Mouse (Mus musculus) CH12.LX (cell line): ENCODE results near the gene Tbc1d7. TPM values are rescaled to one million over a fixed set of nuclear protein-coding genes. Genes with fewer than 3 reads are reported as not detected.

Source experiments
- DNase-seq: peaks from one replicate; pipeline ENCODE4 v3.0.0-alpha.2; 2013; ENCODE audit errors: extremely low read depth
- H3K27ac ChIP-seq: 2 replicates; pipeline ENCODE4 v1.5.1; 2012; ENCODE audit warnings: low read depth, mild to moderate bottlenecking, control low read depth, moderate library complexity; ENCODE audit not compliant: insufficient read depth
- H3K27me3 ChIP-seq: replicated peaks from 2 replicates; pipeline ENCODE3; 2012; ENCODE audit warnings: inconsistent platforms
- H3K36me3 ChIP-seq, 2 experiments: replicated peaks in 1 of 2; 2 replicates each; pipeline versions ENCODE3 to v1.6.1; 2012; ENCODE audit warnings: inconsistent platforms in 1 of 2, low read length in 1 of 2, mild to moderate bottlenecking in 1 of 2, mixed read lengths in 1 of 2, moderate library complexity in 1 of 2; ENCODE audit not compliant: control insufficient read depth in 1 of 2, insufficient read depth in 1 of 2
- H3K4me1 ChIP-seq, 2 experiments: 2 replicates each; pipeline ENCODE4 v1.6.1; 2012; ENCODE audit warnings: inconsistent platforms in 1 of 2, moderate library complexity in 1 of 2; ENCODE audit not compliant: insufficient read depth in 2 of 2, control insufficient read depth in 1 of 2
- H3K4me2 ChIP-seq: 2 replicates; pipeline ENCODE4 v1.6.1; 2012; ENCODE audit warnings: low read depth, mild to moderate bottlenecking, control low read depth; ENCODE audit not compliant: poor library complexity, insufficient read depth, severe bottlenecking
- H3K4me3 ChIP-seq, 3 experiments: fragments of 150-350 bp in 1 of 3; sonication (generic) in 1 of 3; replicated peaks in 1 of 3; 2 replicates each; pipeline versions ENCODE3 to v1.5.1; 2011 to 2012; ENCODE audit warnings: low read depth in 2 of 3, low read length in 2 of 3, mild to moderate bottlenecking in 2 of 3, moderate library complexity in 2 of 3, control low read depth in 1 of 3, improper control_type of control experiment in 1 of 3, inconsistent platforms in 1 of 3, mixed read lengths in 1 of 3; ENCODE audit not compliant: poor library complexity in 1 of 3
- H3K79me2 ChIP-seq: replicated peaks from 2 replicates; pipeline ENCODE4 v1.6.1; 2012; ENCODE audit warnings: mild to moderate bottlenecking, moderate library complexity; ENCODE audit not compliant: control insufficient read depth, poor library complexity, insufficient read depth, severe bottlenecking; ENCODE audit errors: extremely low read depth
- H3K9ac ChIP-seq: 2 replicates; pipeline ENCODE4 v1.6.1; 2012; ENCODE audit warnings: low read depth, mild to moderate bottlenecking, control low read depth, moderate library complexity; ENCODE audit not compliant: insufficient read depth
- H3K9me3 ChIP-seq: replicated peaks from 2 replicates; pipeline ENCODE3; 2012; ENCODE audit warnings: low read length, inconsistent platforms, mixed read lengths
- BHLHE40 ChIP-seq: IDR thresholded peaks from 2 replicates; pipeline ENCODE4 v1.6.1; 2011; ENCODE audit warnings: mild to moderate bottlenecking, low read depth, low read length, improper control_type of control experiment
- CHD1 ChIP-seq: IDR thresholded peaks from 2 replicates; pipeline ENCODE4 v1.6.1; 2012; ENCODE audit warnings: low read depth, low read length, improper control_type of control experiment, inconsistent platforms
- CHD2 ChIP-seq: IDR thresholded peaks from 2 replicates; pipeline ENCODE4 v1.6.1; 2011; ENCODE audit warnings: low read length, improper control_type of control experiment
- CTCF ChIP-seq, 2 experiments: IDR thresholded peaks in 1 of 2; conservative IDR thresholded peaks in 1 of 2; 2 replicates each; pipeline ENCODE4 v1.5.1; 2011 to 2012; ENCODE audit warnings: low read depth in 2 of 2, low read length in 2 of 2, improper control_type of control experiment in 1 of 2, inconsistent platforms in 1 of 2, mild to moderate bottlenecking in 1 of 2, moderate library complexity in 1 of 2
- E2F4 ChIP-seq: IDR thresholded peaks from 2 replicates; pipeline ENCODE4 v1.6.1; 2011; ENCODE audit warnings: low read depth, low read length, improper control_type of control experiment; ENCODE audit not compliant: insufficient replicate concordance
- GABPA ChIP-seq: IDR thresholded peaks from 2 replicates; pipeline ENCODE4 v1.6.1; 2012; ENCODE audit warnings: low read depth, low read length, improper control_type of control experiment, inconsistent platforms; ENCODE audit not compliant: insufficient replicate concordance
- HCFC1 ChIP-seq: IDR thresholded peaks from 2 replicates; pipeline ENCODE4 v1.6.1; 2012; ENCODE audit warnings: low read depth, mild to moderate bottlenecking, inconsistent platforms, low read length, improper control_type of control experiment
- IRF4 ChIP-seq: IDR thresholded peaks from 2 replicates; pipeline ENCODE4 v1.6.1; 2014; ENCODE audit warnings: low read depth, mild to moderate bottlenecking, inconsistent platforms, low read length, improper control_type of control experiment
- JUN ChIP-seq: IDR thresholded peaks from 2 replicates; pipeline ENCODE4 v1.6.1; 2011; ENCODE audit warnings: low read depth, mild to moderate bottlenecking, low read length, improper control_type of control experiment, moderate library complexity; ENCODE audit not compliant: insufficient read depth
- JUND ChIP-seq: conservative IDR thresholded peaks from 2 replicates; pipeline ENCODE4 v1.6.1; 2011; ENCODE audit warnings: low read depth, low read length, improper control_type of control experiment
- KAT2A ChIP-seq: IDR thresholded peaks from 2 replicates; pipeline ENCODE4 v1.6.1; 2012; ENCODE audit warnings: low read length, improper control_type of control experiment, inconsistent platforms; ENCODE audit not compliant: insufficient replicate concordance
- MAFK ChIP-seq: IDR thresholded peaks from 2 replicates; pipeline ENCODE4 v1.6.1; 2011; ENCODE audit warnings: low read length, improper control_type of control experiment; ENCODE audit not compliant: insufficient replicate concordance
- MAX ChIP-seq: IDR thresholded peaks from 2 replicates; pipeline ENCODE4 v1.6.1; 2011; ENCODE audit warnings: low read length, improper control_type of control experiment
- MAZ ChIP-seq: IDR thresholded peaks from 2 replicates; pipeline ENCODE4 v1.6.1; 2012; ENCODE audit warnings: low read depth, mild to moderate bottlenecking, inconsistent platforms, low read length, improper control_type of control experiment, moderate library complexity
- MEF2A ChIP-seq: IDR thresholded peaks from 2 replicates; pipeline ENCODE4 v1.6.1; 2014; ENCODE audit warnings: low read depth, mild to moderate bottlenecking, inconsistent platforms, low read length, improper control_type of control experiment, borderline replicate concordance
- MXI1 ChIP-seq: IDR thresholded peaks from 2 replicates; pipeline ENCODE4 v1.6.1; 2011; ENCODE audit warnings: mild to moderate bottlenecking, low read depth, low read length, improper control_type of control experiment
- MYC ChIP-seq: IDR thresholded peaks from 2 replicates; pipeline ENCODE4 v1.6.1; 2011; ENCODE audit warnings: low read depth, mild to moderate bottlenecking, improper control_type of control experiment, low read length
- NELFE ChIP-seq: IDR thresholded peaks from 2 replicates; pipeline ENCODE4 v1.6.1; 2011; ENCODE audit warnings: low read depth, low read length, improper control_type of control experiment
- RCOR1 ChIP-seq: conservative IDR thresholded peaks from 2 replicates; pipeline ENCODE4 v1.6.1; 2012; ENCODE audit warnings: low read depth, mild to moderate bottlenecking, inconsistent platforms, low read length, improper control_type of control experiment
- SMC3 ChIP-seq: IDR thresholded peaks from 2 replicates; pipeline ENCODE4 v1.6.1; 2011; ENCODE audit warnings: low read depth, low read length, improper control_type of control experiment
- TCF12 ChIP-seq: IDR thresholded peaks from 2 replicates; pipeline ENCODE4 v1.6.1; 2014; ENCODE audit warnings: low read depth, mild to moderate bottlenecking, inconsistent platforms, low read length, improper control_type of control experiment
- UBTF ChIP-seq: IDR thresholded peaks from 2 replicates; pipeline ENCODE4 v1.6.1; 2012; ENCODE audit warnings: low read depth, mild to moderate bottlenecking, inconsistent platforms, low read length, improper control_type of control experiment, moderate library complexity
- USF1 ChIP-seq: IDR thresholded peaks from 2 replicates; pipeline ENCODE4 v1.6.1; 2014; ENCODE audit warnings: low read depth, mild to moderate bottlenecking, inconsistent platforms, low read length, improper control_type of control experiment
- ZC3H11A ChIP-seq: IDR thresholded peaks from 2 replicates; pipeline ENCODE4 v1.6.1; 2012; ENCODE audit warnings: low read depth, mild to moderate bottlenecking, inconsistent platforms, low read length, improper control_type of control experiment
- ZKSCAN1 ChIP-seq: IDR thresholded peaks from 2 replicates; pipeline ENCODE4 v1.6.1; 2012; ENCODE audit warnings: low read depth, inconsistent platforms, low read length, improper control_type of control experiment, borderline replicate concordance
- ZMIZ1 ChIP-seq: IDR thresholded peaks from 2 replicates; pipeline ENCODE4 v1.6.1; 2012; ENCODE audit warnings: low read depth, mild to moderate bottlenecking, inconsistent platforms, low read length, improper control_type of control experiment
- ZNF384 ChIP-seq: IDR thresholded peaks from 2 replicates; pipeline ENCODE4 v1.6.1; 2012; ENCODE audit warnings: low read depth, low read length, improper control_type of control experiment, inconsistent platforms
- dilution Hi-C: fragments of 300-500 bp; cut with MboI; formaldehyde crosslinking; loops from 2 replicates; pipeline ENCODE4 v1.14.3; 2020; ENCODE audit warnings: low sequenced_read_pairs; ENCODE audit not compliant: extremely low pct_unique_long_range_greater_than_20kb, extremely low pct_ligation_motif_present
- in situ Hi-C: fragments of 300-500 bp; cut with MboI; formaldehyde crosslinking; loops from 3 replicates; pipeline ENCODE4 v1.14.3; 2019; ENCODE audit warnings: low sequenced_read_pairs, low pct_ligation_motif_present, low pct_unique_long_range_greater_than_20kb, mixed read lengths
- polyA plus RNA-seq: library from polyadenylated mRNA; unstranded; fragments of >175 nt; gene quantifications from 2 replicates; pipeline ENCODE4 v1.2.1, GENCODE M21; 2012; ENCODE audit warnings: low read depth; ENCODE audit not compliant: insufficient read length
- total RNA-seq, 2 experiments: library from RNA; depleted of rRNA; stranded (reverse); fragments of 300-350 nt in 1 of 2; fragments of >200 nt in 1 of 2; gene quantifications; 2 replicates each; pipeline ENCODE4 v1.2.3; 2012 to 2014

The Tbc1d7 gene
- total and polyA plus RNA-seq, 3 experiments: 19.5 to 37.3 (median 20.2) TPM

DNA sequence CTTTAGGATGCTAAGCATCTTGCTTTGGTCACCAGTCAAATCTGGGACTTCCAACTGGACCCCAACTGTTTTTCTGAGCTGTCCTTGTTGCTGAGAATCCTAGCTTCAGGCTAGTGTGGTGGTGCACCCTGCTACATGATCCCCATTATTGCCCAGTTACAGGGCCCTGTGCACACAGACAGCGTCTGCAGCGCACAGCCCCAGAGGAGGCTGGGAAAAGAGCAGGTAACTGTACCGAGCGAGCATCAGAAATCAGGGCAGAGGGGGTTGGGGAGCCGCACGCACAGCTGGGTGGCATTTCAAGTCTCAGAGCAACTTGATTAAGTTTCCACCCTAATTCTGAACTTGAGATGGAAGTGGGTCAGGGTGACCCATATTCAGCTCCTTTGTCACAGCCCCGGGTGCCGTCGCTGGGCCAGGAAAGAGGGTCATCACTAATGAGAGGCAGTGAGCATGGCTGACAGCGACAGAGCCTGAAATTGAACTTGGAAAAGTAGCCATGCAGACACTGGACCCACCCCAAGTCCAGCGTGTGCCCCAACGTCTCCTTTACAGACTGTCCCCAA, 34.9 kb upstream of the Tbc1d7 start:
- H3K4me1 ChIP-seq: peaks cover 7 to 34% of the 10 kb centered on the region in 2 experiments; a peak in 3 of 4 replicates
- dilution Hi-C loops: no loop called here

DNA sequence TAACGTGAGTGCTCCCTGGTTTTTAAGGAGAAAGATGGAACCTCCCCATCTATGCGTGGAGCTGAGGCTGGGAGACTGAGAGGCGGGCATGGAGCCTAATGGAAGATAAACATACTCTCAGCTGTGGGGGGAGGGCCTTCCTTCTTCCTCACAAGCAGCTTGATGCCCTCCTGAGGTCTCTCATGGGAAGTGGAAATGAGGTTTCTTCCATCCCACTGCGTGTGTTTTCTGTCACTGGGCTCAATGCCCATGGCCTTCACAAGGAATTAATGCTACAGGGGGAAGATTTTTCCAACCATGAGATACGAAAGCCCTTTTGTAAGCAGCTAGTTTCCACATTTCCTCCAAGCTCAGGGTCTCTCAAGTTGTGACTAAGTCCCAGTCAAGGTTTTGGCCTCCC, 32.3 kb upstream of the Tbc1d7 start:
- no peak overlapping the region for H3K27ac ChIP-seq
- no peaks in the 10 kb centered on the region for H3K27me3 ChIP-seq
- no peaks in the 10 kb centered on the region for H3K79me2 ChIP-seq
- in situ Hi-C loops: no loop called here
- no peak for TF ChIP-seq GABPA
- no peak for TF ChIP-seq ZC3H11A
- no peak for TF ChIP-seq TCF12
- no peak for TF ChIP-seq ZMIZ1
- no peak for TF ChIP-seq MXI1
- TF ChIP-seq HCFC1: no peak
- no peak for TF ChIP-seq MYC
- no peak for TF ChIP-seq KAT2A
- TF ChIP-seq ZNF384: no peak
- TF ChIP-seq MAX: no peak
- no peak for TF ChIP-seq RCOR1
- TF ChIP-seq JUN: no peak
- TF ChIP-seq E2F4: no peak
- TF ChIP-seq JUND: no peak
- TF ChIP-seq CHD2: no peak
- no peak for TF ChIP-seq NELFE
- no peak for DNase-seq
- H3K4me1 ChIP-seq: peaks cover 0 to 17% of the 10 kb centered on the region in 2 experiments; a peak in 2 of 4 replicates
- no peak overlapping the region for H3K4me3 ChIP-seq
- no peak overlapping the region for H3K9ac ChIP-seq
- peaks cover 0 to 7% of the 10 kb centered on the region in 2 experiments for H3K36me3 ChIP-seq
- no peaks in the 10 kb centered on the region for H3K9me3 ChIP-seq
- dilution Hi-C loops: no loop called here
- no peak overlapping the region for H3K4me2 ChIP-seq

More for the DNA sequence above, 34.9 kb upstream of the Tbc1d7 start:
- Histone ChIP-seq H3K4me2 (no peak overlapping the region), H3K9me3 (no peaks in the 10 kb centered on the region), H3K4me3 (no peak overlapping the region), H3K27me3 (peaks cover 3% of the 10 kb centered on the region), H3K9ac (no peak overlapping the region), H3K36me3 (no peaks in the 10 kb centered on the region), H3K79me2 (no peaks in the 10 kb centered on the region), H3K27ac (no peak overlapping the region)
- in situ Hi-C loops: no loop called here
- no peak for DNase-seq
- no peak for TF ChIP-seq UBTF
- TF ChIP-seq CTCF (conservative IDR thresholded peaks at IDR 0.05 in 1 of 2, IDR thresholded peaks at IDR 0.05 in 1 of 2; ENCODE audit: low read depth in 2 of 2, low read length in 2 of 2): no peak
- TF ChIP-seq BHLHE40: no peak
- no peak for TF ChIP-seq RCOR1
- no peak for TF ChIP-seq IRF4
- no peak for TF ChIP-seq MEF2A
- no peak for TF ChIP-seq MAFK
- TF ChIP-seq ZKSCAN1: no peak
- TF ChIP-seq MAZ: no peak
- no peak for TF ChIP-seq ZNF384
- TF ChIP-seq SMC3: no peak
- no peak for TF ChIP-seq CHD1
- TF ChIP-seq USF1: no peak
